Mouse (Mus musculus) embryonic facial prominence, embryonic 11.5 days (tissue): ENCODE data around the gene Ctsa. TPM values are rescaled to one million over a fixed set of nuclear protein-coding genes. Genes with fewer than 3 reads are reported as not detected.

Experiments
- ATAC-seq: fragments of 200-750 bp; cut with Nextera tagmentation; replicated peaks from 2 replicates; pipeline ENCODE4 v1.8.0; 2017; ENCODE audit warnings: low read depth; ENCODE audit not compliant: insufficient number of reproducible peaks, low FRiP score, low TSS enrichment
- DNase-seq: peaks from one replicate; pipeline ENCODE4 v3.0.0-alpha.2; 2015; ENCODE audit warnings: low spot score
- H3K27ac ChIP-seq: fragments of 300-500 bp; sonication (generic); replicated peaks from 2 replicates; pipeline ENCODE4 v1.5.1; 2014; ENCODE audit warnings: mild to moderate bottlenecking, low read depth, low read length, control low read depth
- H3K27me3 ChIP-seq: fragments of 300-500 bp; sonication (generic); 2 replicates; pipeline ENCODE4 v1.6.1; 2014; ENCODE audit warnings: mild to moderate bottlenecking, low read length, moderate library complexity, mixed read lengths; ENCODE audit not compliant: control insufficient read depth, insufficient read depth
- H3K36me3 ChIP-seq: fragments of 300-500 bp; sonication (generic); replicated peaks from 2 replicates; pipeline ENCODE4 v1.6.1; 2014; ENCODE audit warnings: low read depth, mild to moderate bottlenecking, low read length, moderate library complexity, mixed read lengths; ENCODE audit not compliant: control insufficient read depth, insufficient read depth
- H3K4me1 ChIP-seq: fragments of 300-500 bp; sonication (generic); 2 replicates; pipeline ENCODE4 v1.6.1; 2014; ENCODE audit warnings: low read length, mixed read lengths; ENCODE audit not compliant: control insufficient read depth, insufficient read depth
- H3K4me2 ChIP-seq: fragments of 300-500 bp; sonication (generic); 2 replicates; pipeline ENCODE4 v1.6.1; 2014; ENCODE audit warnings: low read depth, mild to moderate bottlenecking, control low read depth, low read length, moderate library complexity
- H3K4me3 ChIP-seq: fragments of 300-500 bp; sonication (generic); 2 replicates; pipeline ENCODE4 v1.5.1; 2014; ENCODE audit warnings: low read depth, low read length, control low read depth
- H3K9ac ChIP-seq: fragments of 300-500 bp; sonication (generic); replicated peaks from 2 replicates; pipeline ENCODE4 v1.6.1; 2014; ENCODE audit warnings: mild to moderate bottlenecking, control low read depth, low read length
- H3K9me3 ChIP-seq: fragments of 300-500 bp; sonication (generic); replicated peaks from 2 replicates; pipeline ENCODE4 v1.6.1; 2016; ENCODE audit warnings: mild to moderate bottlenecking, low read length, inconsistent platforms, mixed read lengths; ENCODE audit not compliant: control insufficient read depth
- WGBS: fragments of 180-500 bp; shearing (Covaris S2); extraction: QIAGEN DNeasy Blood & Tissue Kit; methylation state at CpG from one replicate; pipeline ENCODE4 v1.1.7; 2014; 5-methylcytosine and 5-hydroxymethylcytosine counted together
- polyA plus RNA-seq: library from polyadenylated mRNA; unstranded; fragments of >200 nt; fragmentation: Nextera tagmentation; extraction: Ambion mirVana; gene quantifications from 2 replicates; pipeline ENCODE4 v1.2.1, GENCODE M21; 2014

The Ctsa gene
- polyA plus RNA-seq, 1 experiment from 2014 or later, result 102 TPM

DNA sequence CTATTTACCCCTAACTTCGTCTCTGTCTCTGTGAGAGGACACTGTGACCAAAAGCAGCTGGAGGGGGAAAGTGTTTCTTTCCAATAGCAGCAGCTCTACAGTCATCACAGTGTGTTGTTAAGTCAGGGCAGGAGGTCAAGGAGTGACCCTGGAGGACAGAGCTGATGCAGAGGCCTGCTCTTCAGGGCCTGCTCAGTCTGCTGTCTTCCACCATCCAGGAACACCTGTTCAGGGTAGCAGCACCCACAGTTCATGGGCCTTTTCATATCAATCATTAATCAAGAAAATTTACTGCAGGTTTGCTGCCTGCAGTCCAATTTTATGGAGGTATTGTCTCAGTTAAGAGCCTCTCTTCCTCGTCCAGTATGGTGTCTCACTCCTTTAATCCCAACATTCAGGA, 19.1 kb upstream of the Ctsa start:
- Histone ChIP-seq H3K4me1 (no peaks in the 10 kb centered on the region), H3K9ac (no peak overlapping the region), H3K27ac (no peak overlapping the region), H3K36me3 (no peaks in the 10 kb centered on the region), H3K4me2 (no peak overlapping the region), H3K4me3 (no peak overlapping the region), H3K9me3 (no peaks in the 10 kb centered on the region), H3K27me3 (no peaks in the 10 kb centered on the region)
- DNase-seq, result no peak
- WGBS, result 61% methylated on average over 2 of the region's 2 CpGs
- no peak for ATAC-seq

DNA sequence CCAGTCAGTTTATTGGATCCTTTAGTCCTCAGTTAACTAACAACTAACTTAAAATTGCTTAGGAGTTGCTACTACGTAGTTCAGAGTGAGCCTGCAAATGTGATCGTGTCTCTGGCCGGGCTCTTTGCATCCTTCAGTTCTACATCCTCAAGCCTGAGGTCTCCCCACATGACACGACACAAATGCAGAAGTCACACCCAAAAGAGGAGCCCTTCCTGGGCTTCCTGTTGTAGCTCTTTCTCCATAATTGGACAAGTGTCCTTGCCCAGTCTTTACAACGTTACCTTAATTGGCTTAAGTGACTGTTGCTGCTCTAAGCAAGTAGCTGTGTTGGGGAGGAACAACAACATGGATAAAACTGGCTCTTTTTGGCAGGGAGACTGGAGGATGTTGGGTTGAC, 17.3 kb upstream of the Ctsa start:
- no peak overlapping the region for H3K27ac ChIP-seq
- H3K36me3 ChIP-seq, result no peaks in the 10 kb centered on the region
- WGBS, result 88% methylated on average over 5 of the region's 5 CpGs
- H3K27me3 ChIP-seq, result no peaks in the 10 kb centered on the region
- no peaks in the 10 kb centered on the region for H3K9me3 ChIP-seq
- H3K9ac ChIP-seq, result no peak overlapping the region
- DNase-seq, result no peak
- H3K4me2 ChIP-seq, result no peak overlapping the region
- no peak for ATAC-seq
- no peaks in the 10 kb centered on the region for H3K4me1 ChIP-seq
- H3K4me3 ChIP-seq, result no peak overlapping the region

DNA sequence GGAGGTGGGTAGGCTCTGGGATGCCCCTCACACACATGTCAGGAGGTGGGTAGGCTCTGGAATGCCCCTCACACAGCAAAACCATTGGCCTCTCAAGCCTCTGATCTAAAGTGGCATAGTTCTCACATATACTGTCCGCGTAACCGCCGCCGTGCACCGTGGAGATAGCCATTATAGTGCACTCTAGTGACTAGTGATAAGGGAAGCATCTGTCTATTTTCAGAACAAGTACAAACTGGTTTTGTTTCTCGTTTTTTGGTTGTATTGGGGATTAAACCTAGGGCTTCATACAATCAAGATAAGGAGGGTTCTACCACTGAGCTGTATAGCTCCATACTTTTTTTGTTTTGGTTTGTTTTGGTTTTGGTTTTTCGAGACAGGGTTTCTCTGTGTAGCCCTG, 16.9 kb upstream of the Ctsa start:
- no peaks in the 10 kb centered on the region for H3K9me3 ChIP-seq
- DNase-seq (no peak), ATAC-seq (no peak)
- no peak overlapping the region for H3K27ac ChIP-seq
- no peaks in the 10 kb centered on the region; the same call in 1 of the 2 replicates for H3K36me3 ChIP-seq
- WGBS, result 93% methylated on average over 8 of the region's 8 CpGs
- no peaks in the 10 kb centered on the region for H3K27me3 ChIP-seq
- H3K4me2 ChIP-seq, result no peak overlapping the region
- H3K4me3 ChIP-seq, result no peak overlapping the region
- H3K9ac ChIP-seq, result no peak overlapping the region
- H3K4me1 ChIP-seq, result no peaks in the 10 kb centered on the region

DNA sequence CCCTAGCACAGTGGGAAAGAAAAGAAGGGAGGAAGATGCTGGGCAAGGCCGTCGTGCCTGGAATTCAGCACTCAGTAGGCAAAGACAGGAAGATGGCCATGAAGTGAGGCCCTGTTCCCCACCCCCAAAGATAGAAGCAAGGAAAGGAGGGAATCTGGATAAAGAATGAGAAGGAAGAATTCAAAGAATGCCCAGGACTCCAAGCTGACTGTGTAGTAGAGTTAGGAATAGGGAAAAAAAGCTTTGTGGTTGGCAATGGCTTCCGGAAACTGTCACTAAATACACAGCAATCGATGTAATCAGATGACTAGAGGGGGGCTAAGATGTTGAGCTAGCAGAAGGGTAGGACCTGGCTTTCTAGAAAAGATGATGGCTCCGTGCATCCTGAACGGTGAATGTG, 15.5 kb upstream of the Ctsa start:
- Histone ChIP-seq H3K9ac (no peak overlapping the region), H3K9me3 (no peaks in the 10 kb centered on the region), H3K36me3 (no peaks in the 10 kb centered on the region; the same call in 1 of the 2 replicates), H3K27ac (no peak overlapping the region), H3K4me1 (no peaks in the 10 kb centered on the region), H3K4me3 (no peak overlapping the region), H3K4me2 (no peak overlapping the region), H3K27me3 (no peaks in the 10 kb centered on the region)
- no peak for ATAC-seq
- DNase-seq, result no peak
- 84% methylated on average over 6 of the region's 6 CpGs for WGBS

DNA sequence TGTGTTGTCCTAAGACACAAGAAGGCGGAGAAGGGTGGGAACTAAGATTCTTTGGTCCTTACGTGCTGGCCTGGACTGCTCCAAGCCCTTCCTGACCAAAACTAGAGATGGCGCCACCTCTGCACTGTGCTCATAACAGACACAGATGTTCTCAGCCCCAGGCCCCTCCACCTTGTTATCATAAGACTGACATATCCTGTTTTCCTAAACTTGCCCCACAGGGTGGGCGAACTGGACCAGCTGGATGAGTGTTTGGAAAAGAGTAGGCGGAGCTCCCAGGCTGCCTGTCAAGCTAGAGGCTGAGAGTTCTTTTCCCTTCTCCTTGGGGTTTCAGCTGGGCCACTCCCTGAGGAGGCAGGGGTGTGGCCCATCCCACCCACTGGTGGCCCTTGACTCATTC, 15.0 kb upstream of the Ctsa start:
- Histone ChIP-seq H3K4me3 (no peak overlapping the region), H3K4me1 (no peaks in the 10 kb centered on the region), H3K9me3 (no peaks in the 10 kb centered on the region), H3K36me3 (no peaks in the 10 kb centered on the region; the same call in 1 of the 2 replicates), H3K9ac (no peak overlapping the region), H3K27me3 (no peaks in the 10 kb centered on the region), H3K27ac (no peak overlapping the region), H3K4me2 (no peak overlapping the region)
- ATAC-seq (no peak), DNase-seq (peak; percentile 22)
- 48% methylated on average over 5 of the region's 5 CpGs for WGBS

DNA sequence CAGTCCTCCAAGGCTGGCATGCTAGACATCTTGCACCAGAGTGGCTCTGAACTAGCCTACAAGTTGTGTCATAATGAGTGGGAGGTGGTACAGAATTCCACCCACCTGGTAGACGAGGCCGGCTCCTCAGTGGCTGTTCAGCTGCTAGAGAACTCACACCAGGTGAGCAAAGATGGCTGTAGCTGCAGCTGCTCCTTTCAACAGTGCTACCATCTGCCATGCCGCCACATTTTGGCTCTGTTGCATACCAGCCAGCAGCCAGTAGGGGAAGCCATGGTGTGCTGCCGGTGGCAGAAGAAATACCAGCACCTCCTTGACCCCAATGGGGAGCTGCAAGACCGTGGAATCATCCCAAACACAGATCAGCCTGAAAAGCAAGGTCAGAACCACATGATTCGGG, 11.6 kb upstream of the Ctsa start:
- DNase-seq (no peak), ATAC-seq (no peak)
- H3K36me3 ChIP-seq, result no peaks in the 10 kb centered on the region; the same call in none of the 2 replicates
- no peak overlapping the region for H3K4me2 ChIP-seq
- no peaks in the 10 kb centered on the region for H3K27me3 ChIP-seq
- H3K27ac ChIP-seq, result no peak overlapping the region
- WGBS, result 84% methylated on average over 6 of the region's 6 CpGs
- H3K9me3 ChIP-seq, result no peaks in the 10 kb centered on the region
- no peak overlapping the region for H3K9ac ChIP-seq
- H3K4me3 ChIP-seq, result no peak overlapping the region
- no peaks in the 10 kb centered on the region for H3K4me1 ChIP-seq

DNA sequence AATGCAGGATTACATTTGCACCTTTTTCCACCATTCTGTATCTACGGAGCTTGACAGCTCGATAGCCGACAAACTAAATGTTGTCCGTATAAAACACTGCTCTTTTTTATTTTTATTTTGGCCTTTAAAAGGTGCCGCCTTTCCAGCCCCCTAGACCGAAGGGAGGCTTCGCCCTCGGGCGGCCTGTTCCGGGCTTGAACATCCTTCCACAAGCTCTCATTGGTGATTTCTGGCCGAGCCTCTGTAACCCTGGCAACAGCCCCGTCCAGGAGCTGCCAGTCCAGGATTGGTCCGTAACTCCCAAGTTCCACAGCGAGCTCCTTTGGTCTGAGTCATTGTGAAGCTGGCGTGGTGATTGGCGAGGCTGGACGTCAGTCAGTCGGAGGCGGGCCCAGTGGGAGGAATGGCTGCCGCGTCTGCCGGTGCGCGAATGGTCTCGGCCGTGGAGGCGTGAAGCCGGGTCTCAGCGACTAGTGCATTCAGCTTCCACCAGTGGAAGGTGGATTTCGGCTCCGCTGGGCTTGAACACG, 10.0 kb upstream of the Ctsa start, which contains the start of gene Zswim1:
TSS of gene Zswim1 (plus strand) at position 51 of the 530 bp plus-strand sequence.
- H3K4me2 ChIP-seq, result peak within 1 kb of the TSS; percentile 43
- peak within 1 kb of the TSS; percentile 65 for H3K4me3 ChIP-seq
- ATAC-seq (peak; percentile 99), DNase-seq (peak; percentile 99)
- H3K36me3 ChIP-seq, result no peaks in the 10 kb centered on the region; the same call in none of the 2 replicates
- peak within 1 kb of the TSS; percentile 61 for H3K9ac ChIP-seq
- H3K27me3 ChIP-seq, result no peaks in the 10 kb centered on the region
- no peaks in the 10 kb centered on the region for H3K4me1 ChIP-seq
- peak within 1 kb of the TSS; percentile 60; the same call in 1 of the 2 replicates for H3K27ac ChIP-seq
- H3K9me3 ChIP-seq, result no peaks in the 10 kb centered on the region
- WGBS, result 1% methylated on average over 32 of the region's 32 CpGs

DNA sequence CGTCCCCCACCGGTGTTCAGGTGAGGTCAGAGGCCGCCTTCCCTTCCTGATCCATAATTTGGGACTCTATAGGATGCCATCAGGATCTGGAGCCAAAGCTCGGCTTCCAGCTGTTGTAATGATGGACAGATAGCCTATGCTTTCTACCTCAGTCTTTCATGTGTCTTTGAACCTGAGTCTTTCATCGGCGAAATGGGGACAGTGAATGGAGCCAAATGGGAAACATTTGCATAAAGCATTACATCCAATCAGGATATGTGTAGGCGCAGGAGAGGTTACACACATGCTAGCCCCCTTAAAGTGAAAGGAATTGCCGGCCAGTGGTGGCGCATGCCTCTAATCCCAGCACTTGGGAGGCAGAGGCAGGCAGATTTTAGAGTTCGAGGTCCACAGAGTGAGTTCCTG, 9.5 kb upstream of the Ctsa start:
- no peaks in the 10 kb centered on the region for H3K9me3 ChIP-seq
- no peaks in the 10 kb centered on the region for H3K4me1 ChIP-seq
- H3K9ac ChIP-seq, result peak overlapping the region; percentile 61
- no peaks in the 10 kb centered on the region for H3K27me3 ChIP-seq
- ATAC-seq, result peak; percentile 60
- WGBS, result 4% methylated on average over 10 of the region's 10 CpGs
- peak overlapping the region; percentile 43 for H3K4me2 ChIP-seq
- H3K27ac ChIP-seq, result peak overlapping the region; percentile 60; the same call in 1 of the 2 replicates
- H3K4me3 ChIP-seq, result peak overlapping the region; percentile 65
- H3K36me3 ChIP-seq, result no peaks in the 10 kb centered on the region; the same call in none of the 2 replicates
- DNase-seq, result peak; percentile 66
